18 mouse cellular contexts compared by ENCODE assay signal in the genomic region with DNA sequence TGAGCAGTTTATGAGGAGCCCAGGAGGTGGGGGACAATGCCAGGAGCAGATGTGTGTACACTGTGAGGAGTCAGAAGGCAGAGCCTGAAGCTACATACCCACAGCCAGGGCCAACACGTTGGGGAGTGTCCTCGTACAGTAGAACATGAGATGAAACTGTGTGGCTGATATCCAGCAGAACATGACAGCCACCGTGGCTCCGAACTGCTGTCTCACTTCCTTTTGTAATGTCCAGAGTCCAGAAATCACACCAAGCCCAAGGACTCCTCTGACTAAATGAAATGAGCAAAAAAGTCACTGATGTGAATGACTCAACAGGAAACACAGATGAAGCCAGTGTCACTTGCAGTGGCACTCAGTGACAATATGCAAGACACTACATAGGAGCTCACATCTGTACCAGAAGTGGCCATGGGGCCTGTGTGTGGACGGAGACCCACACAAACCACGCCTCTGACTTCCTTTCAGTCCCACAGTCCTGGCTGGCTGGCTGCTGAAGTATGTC. TPM values are rescaled to one million over a fixed set of nuclear protein-coding genes. Genes with fewer than 3 reads are reported as not detected.
DNase-seq lines count a peak whose midpoint lies in the region; ATAC-seq and TF ChIP-seq lines count a peak whose summit lies in the region.
"Had no signal": no experiment of that assay in that cellular context is flagged by ENCODE, and none has a peak within 500 bp of the region (broad histone marks: within the 10 kb centered on the region; RNA-seq: fewer than 3 reads in every experiment).

No protein-coding gene starts in this region.

- no peaks in the 10 kb centered on the region for H3K9me3 ChIP-seq in intestine, postnatal 0 days (ENCODE audit: control insufficient read depth)
- H3K9me3 ChIP-seq in intestine, embryonic 15.5 days, result no peaks in the 10 kb centered on the region
- no peaks in the 10 kb centered on the region for H3K9me3 ChIP-seq in midbrain, embryonic 11.5 days (ENCODE audit: control insufficient read depth, low read length)
- H3K9me3 ChIP-seq in midbrain, embryonic 15.5 days, result no peaks in the 10 kb centered on the region
- H3K9me3 ChIP-seq in hindbrain, embryonic 16.5 days (ENCODE audit: control insufficient read depth, low read length), result no peaks in the 10 kb centered on the region
- H3K9me3 ChIP-seq: embryonic facial prominence, embryonic 13.5 days; forebrain, embryonic 12.5 days; heart, embryonic 12.5 days; hindbrain, embryonic 12.5 days had no signal

- no peak overlapping the region for H3K4me2 ChIP-seq in intestine, postnatal 0 days (replicated peaks; ENCODE audit: low read depth)
- no peak overlapping the region for H3K4me2 ChIP-seq in intestine, embryonic 15.5 days (replicated peaks)
- H3K4me2 ChIP-seq in midbrain, embryonic 11.5 days, result no peak overlapping the region
- no peak overlapping the region for H3K4me2 ChIP-seq in midbrain, embryonic 15.5 days
- no peak overlapping the region for H3K4me2 ChIP-seq in hindbrain, embryonic 16.5 days (ENCODE audit: low read length)
- H3K4me2 ChIP-seq: embryonic facial prominence, embryonic 13.5 days; forebrain, embryonic 12.5 days; heart, embryonic 12.5 days; hindbrain, embryonic 12.5 days had no signal

- no peak for TF ChIP-seq CTCF in intestine, postnatal 0 days (IDR thresholded peaks at IDR 0.05; ENCODE audit: low read depth)

- peaks cover 36% of the 10 kb centered on the region; the same call in 1 of the 2 replicates for H3K36me3 ChIP-seq in intestine, postnatal 0 days (ENCODE audit: control insufficient read depth, insufficient read depth)
- H3K36me3 ChIP-seq in intestine, embryonic 15.5 days, result peaks cover 8% of the 10 kb centered on the region; the same call in 1 of the 2 replicates
- peaks cover 3% of the 10 kb centered on the region; the same call in 1 of the 2 replicates for H3K36me3 ChIP-seq in midbrain, embryonic 11.5 days (ENCODE audit: control insufficient read depth, insufficient read depth, low read length)
- H3K36me3 ChIP-seq in midbrain, embryonic 15.5 days (replicated peaks), result no peaks in the 10 kb centered on the region; the same call in 1 of the 2 replicates
- no peaks in the 10 kb centered on the region for H3K36me3 ChIP-seq in hindbrain, embryonic 16.5 days (ENCODE audit: control insufficient read depth, insufficient read depth, low read length)

- no peak overlapping the region for H3K4me3 ChIP-seq in intestine, postnatal 0 days (ENCODE audit: low read depth, low read length)
- H3K4me3 ChIP-seq in intestine, embryonic 15.5 days (replicated peaks), result no peak overlapping the region
- H3K4me3 ChIP-seq in midbrain, embryonic 11.5 days (ENCODE audit: low read depth, low read length), result no peak overlapping the region
- no peak overlapping the region for H3K4me3 ChIP-seq in midbrain, embryonic 15.5 days
- H3K4me3 ChIP-seq in hindbrain, embryonic 16.5 days (ENCODE audit: low read length), result no peak overlapping the region
- H3K4me3 ChIP-seq: embryonic facial prominence, embryonic 13.5 days; forebrain, embryonic 12.5 days; heart, embryonic 12.5 days; hindbrain, embryonic 12.5 days had no signal

- H3K27me3 ChIP-seq in intestine, postnatal 0 days (replicated peaks; ENCODE audit: control insufficient read depth, insufficient read depth, low read length), result no peaks in the 10 kb centered on the region
- no peaks in the 10 kb centered on the region for H3K27me3 ChIP-seq in intestine, embryonic 15.5 days (replicated peaks)
- no peaks in the 10 kb centered on the region for H3K27me3 ChIP-seq in midbrain, embryonic 11.5 days (ENCODE audit: control insufficient read depth, insufficient read depth, low read length)
- H3K27me3 ChIP-seq in midbrain, embryonic 15.5 days (replicated peaks), result no peaks in the 10 kb centered on the region
- H3K27me3 ChIP-seq in hindbrain, embryonic 16.5 days (replicated peaks; ENCODE audit: control insufficient read depth, insufficient read depth, low read length), result no peaks in the 10 kb centered on the region
- H3K27me3 ChIP-seq: embryonic facial prominence, embryonic 13.5 days; forebrain, embryonic 12.5 days; heart, embryonic 12.5 days; hindbrain, embryonic 12.5 days had no signal

- peak overlapping the region; percentile 35; the same call in 1 of the 2 replicates for H3K27ac ChIP-seq in intestine, postnatal 0 days (ENCODE audit: low read depth, low read length)
- H3K27ac ChIP-seq in intestine, embryonic 15.5 days, result no peak overlapping the region
- H3K27ac ChIP-seq in midbrain, embryonic 11.5 days (ENCODE audit: low read depth, low read length), result no peak overlapping the region
- no peak overlapping the region for H3K27ac ChIP-seq in midbrain, embryonic 15.5 days
- no peak overlapping the region for H3K27ac ChIP-seq in hindbrain, embryonic 16.5 days (ENCODE audit: low read depth, low read length)
- H3K27ac ChIP-seq: embryonic facial prominence, embryonic 13.5 days; forebrain, embryonic 12.5 days; hindbrain, embryonic 12.5 days; hindbrain, postnatal 0 days had no signal

- peaks cover under 1% of the 10 kb centered on the region; the same call in 1 of the 2 replicates for H3K4me1 ChIP-seq in intestine, postnatal 0 days (replicated peaks; ENCODE audit: control insufficient read depth, insufficient read depth, low read length)
- H3K4me1 ChIP-seq in intestine, embryonic 15.5 days (replicated peaks), result peaks cover 4% of the 10 kb centered on the region
- peaks cover 6% of the 10 kb centered on the region; the same call in 1 of the 2 replicates for H3K4me1 ChIP-seq in midbrain, embryonic 11.5 days (ENCODE audit: control insufficient read depth, insufficient read depth, low read length)
- peaks cover 12% of the 10 kb centered on the region for H3K4me1 ChIP-seq in midbrain, embryonic 15.5 days
- peaks cover 6% of the 10 kb centered on the region for H3K4me1 ChIP-seq in hindbrain, embryonic 16.5 days (ENCODE audit: control insufficient read depth, insufficient read depth, low read depth, low read length)

- ATAC-seq in intestine, postnatal 0 days, result no peak
- ATAC-seq in intestine, embryonic 15.5 days, result no peak
- ATAC-seq in midbrain, embryonic 11.5 days (ENCODE audit: low FRiP score), result no peak
- no peak for ATAC-seq in midbrain, embryonic 15.5 days (replicated peaks)
- no peak for ATAC-seq in hindbrain, embryonic 16.5 days
- ATAC-seq: forebrain, embryonic 16.5 days; hindbrain, postnatal 0 days; intestine, embryonic 16.5 days had no signal

- H3K9ac ChIP-seq in intestine, postnatal 0 days (ENCODE audit: low read depth, low read length), result no peak overlapping the region
- no peak overlapping the region for H3K9ac ChIP-seq in intestine, embryonic 15.5 days
- H3K9ac ChIP-seq in midbrain, embryonic 11.5 days (ENCODE audit: low read length), result no peak overlapping the region
- H3K9ac ChIP-seq in midbrain, embryonic 15.5 days, result no peak overlapping the region
- H3K9ac ChIP-seq in hindbrain, embryonic 16.5 days (ENCODE audit: low read depth, low read length), result no peak overlapping the region
- H3K9ac ChIP-seq: embryonic facial prominence, embryonic 13.5 days; forebrain, embryonic 12.5 days; heart, embryonic 12.5 days; hindbrain, embryonic 12.5 days had no signal

- DNase-seq in adrenal gland, adult 2 months, result peak; percentile 57
- DNase-seq in adrenal gland, adult 18-20 months (ENCODE audit: low spot score in 2 of 2), result no peak
- peak; percentile 54 for DNase-seq in midbrain, embryonic 11.5 days (ENCODE audit: low spot score, missing footprints)
- DNase-seq in cerebellum, adult 11-12 months, result no peak
- DNase-seq: cerebellum, adult 18-20 months; cerebellum, postnatal 10 days; gastrocnemius, postnatal 10 days had no signal

- 72% methylated on average over 6 of the region's 6 CpGs for WGBS in intestine, postnatal 0 days
- WGBS in intestine, embryonic 15.5 days, result 87% methylated on average over 6 of the region's 6 CpGs
- 87% methylated on average over 6 of the region's 6 CpGs for WGBS in midbrain, embryonic 11.5 days
- WGBS in midbrain, embryonic 15.5 days, result 94% methylated on average over 6 of the region's 6 CpGs
- WGBS in hindbrain, embryonic 16.5 days, result 91% methylated on average over 6 of the region's 6 CpGs

RNA-seq across cellular contexts. Expression of gene Alg12, which starts 3.9 kb away (rescaled TPM):
- 10 to 100 TPM; 15.2 to 19.2 TPM for total RNA-seq in adrenal gland, adult 2 months (2021)
- polyA plus RNA-seq in adrenal gland, adult 2 months (2012; rRNA removed), result 20.4 and 21.2 TPM in 2 replicates
- total RNA-seq in adrenal gland, adult 18-20 months (2021), result 10 to 100 TPM; 14.4 to 15.2 TPM
- 7.3 and 8.4 TPM in 2 replicates for polyA plus RNA-seq in intestine, postnatal 0 days (2015; fragmentation: Nextera tagmentation; extraction: Ambion mirVana)
- polyA plus RNA-seq in intestine, embryonic 15.5 days (2015; fragmentation: Nextera tagmentation; extraction: Ambion mirVana), result 12.7 and 14.0 TPM in 2 replicates
- 10.8 and 11.0 TPM in 2 replicates for polyA plus RNA-seq in midbrain, embryonic 11.5 days (2014; fragmentation: Nextera tagmentation; extraction: Ambion mirVana)
- 9.4 and 9.6 TPM in 2 replicates for polyA plus RNA-seq in midbrain, embryonic 15.5 days (2015; fragmentation: Nextera tagmentation; extraction: Ambion mirVana)
- 9.5 and 10.1 TPM in 2 replicates for polyA plus RNA-seq in hindbrain, embryonic 16.5 days (2015; fragmentation: Nextera tagmentation; extraction: Ambion mirVana)

RNA-seq across cellular contexts. Expression of gene Creld2, which starts 4.2 kb away (rescaled TPM):
- 10 to 100 TPM; 44.8 to 45.6 TPM for total RNA-seq in adrenal gland, adult 2 months (2021)
- 25.5 and 25.7 TPM in 2 replicates for polyA plus RNA-seq in adrenal gland, adult 2 months (2012; rRNA removed)
- 10 to 100 TPM; 45.3 to 51.7 TPM for total RNA-seq in adrenal gland, adult 18-20 months (2021)
- polyA plus RNA-seq in intestine, postnatal 0 days (2015; fragmentation: Nextera tagmentation; extraction: Ambion mirVana), result 67.8 and 67.9 TPM in 2 replicates
- 97.9 and 131 TPM in 2 replicates for polyA plus RNA-seq in intestine, embryonic 15.5 days (2015; fragmentation: Nextera tagmentation; extraction: Ambion mirVana)
- polyA plus RNA-seq in midbrain, embryonic 11.5 days (2014; fragmentation: Nextera tagmentation; extraction: Ambion mirVana), result 72.5 and 81.7 TPM in 2 replicates
- 60.7 and 69.3 TPM in 2 replicates for polyA plus RNA-seq in midbrain, embryonic 15.5 days (2015; fragmentation: Nextera tagmentation; extraction: Ambion mirVana)
- polyA plus RNA-seq in hindbrain, embryonic 16.5 days (2015; fragmentation: Nextera tagmentation; extraction: Ambion mirVana), result 61.0 and 61.9 TPM in 2 replicates

RNA-seq across cellular contexts. Expression of gene Pim3, which starts 46.7 kb away (rescaled TPM):
- 100 to 1,000 TPM in 1 of 2 experiments, 10 to 100 TPM in 1; 71.7 to 105 TPM for total RNA-seq in adrenal gland, adult 2 months (2021)
- 156 and 157 TPM in 2 replicates for polyA plus RNA-seq in adrenal gland, adult 2 months (2012; rRNA removed)
- total RNA-seq in adrenal gland, adult 18-20 months (2021), result 10 to 100 TPM; 74.3 to 84.7 TPM
- 28.0 and 36.8 TPM in 2 replicates for polyA plus RNA-seq in intestine, postnatal 0 days (2015; fragmentation: Nextera tagmentation; extraction: Ambion mirVana)
- 53.8 and 54.5 TPM in 2 replicates for polyA plus RNA-seq in intestine, embryonic 15.5 days (2015; fragmentation: Nextera tagmentation; extraction: Ambion mirVana)
- 30.1 and 30.5 TPM in 2 replicates for polyA plus RNA-seq in midbrain, embryonic 11.5 days (2014; fragmentation: Nextera tagmentation; extraction: Ambion mirVana)
- polyA plus RNA-seq in midbrain, embryonic 15.5 days (2015; fragmentation: Nextera tagmentation; extraction: Ambion mirVana), result 69.0 and 72.4 TPM in 2 replicates
- polyA plus RNA-seq in hindbrain, embryonic 16.5 days (2015; fragmentation: Nextera tagmentation; extraction: Ambion mirVana), result 71.4 and 77.4 TPM in 2 replicates

Comparison
In these comparisons a context has a peak if more than half of its experiments do, and no peak if none do; other contexts are left out.
1. DNase-seq: peak in adrenal gland, adult 2 months (single experiment) and midbrain, embryonic 11.5 days (single experiment); none in adrenal gland, adult 18-20 months (0 of 2) and cerebellum, adult 11-12 months (single experiment).